Mouse (Mus musculus) hindbrain, embryonic 16.5 days (tissue): Measurements from ENCODE around the gene Tbc1d8. TPM values are rescaled to one million over a fixed set of nuclear protein-coding genes. Genes with fewer than 3 reads are reported as not detected.

Source experiments
- ATAC-seq: fragments of 200-750 bp; cut with Nextera tagmentation; 2 replicates; pipeline ENCODE4 v1.8.0; 2017; ENCODE audit warnings: moderate TSS enrichment, moderate library complexity
- H3K27ac ChIP-seq: fragments of 300-500 bp; sonication (generic); 2 replicates; pipeline ENCODE4 v1.5.1; 2014; ENCODE audit warnings: low read depth, mild to moderate bottlenecking, control low read depth, low read length, moderate library complexity
- H3K27me3 ChIP-seq: fragments of 300-500 bp; sonication (generic); replicated peaks from 2 replicates; pipeline ENCODE4 v1.6.1; 2014; ENCODE audit warnings: low read length; ENCODE audit not compliant: control insufficient read depth, insufficient read depth
- H3K36me3 ChIP-seq: fragments of 300-500 bp; sonication (generic); 2 replicates; pipeline ENCODE4 v1.6.1; 2014; ENCODE audit warnings: mild to moderate bottlenecking, low read length, moderate library complexity, mixed read lengths; ENCODE audit not compliant: control insufficient read depth, insufficient read depth
- H3K4me1 ChIP-seq: fragments of 300-500 bp; sonication (generic); 2 replicates; pipeline ENCODE4 v1.6.1; 2014; ENCODE audit warnings: low read depth, low read length; ENCODE audit not compliant: control insufficient read depth, insufficient read depth
- H3K4me2 ChIP-seq: fragments of 300-500 bp; sonication (generic); 2 replicates; pipeline ENCODE4 v1.6.1; 2014; ENCODE audit warnings: mild to moderate bottlenecking, low read length, control low read depth, moderate library complexity
- H3K4me3 ChIP-seq: fragments of 300-500 bp; sonication (generic); 2 replicates; pipeline ENCODE4 v1.5.1; 2014; ENCODE audit warnings: mild to moderate bottlenecking, low read length, control low read depth, moderate library complexity
- H3K9ac ChIP-seq: fragments of 300-500 bp; sonication (generic); 2 replicates; pipeline ENCODE4 v1.6.1; 2014; ENCODE audit warnings: low read depth, mild to moderate bottlenecking, control low read depth, low read length, moderate library complexity
- H3K9me3 ChIP-seq: fragments of 300-500 bp; sonication (generic); 2 replicates; pipeline ENCODE4 v1.6.1; 2014; ENCODE audit warnings: mild to moderate bottlenecking, low read length, moderate library complexity; ENCODE audit not compliant: control insufficient read depth
- WGBS: fragments of 180-500 bp; shearing (Covaris S2); extraction: QIAGEN DNeasy Blood & Tissue Kit; methylation state at CpG from one replicate; pipeline ENCODE4 v1.1.7; 2014; 5-methylcytosine and 5-hydroxymethylcytosine counted together
- polyA plus RNA-seq: library from polyadenylated mRNA; unstranded; fragments of >200 nt; fragmentation: Nextera tagmentation; extraction: Ambion mirVana; gene quantifications from 2 replicates; pipeline ENCODE4 v1.2.1, GENCODE M21; 2015

The Tbc1d8 gene
- polyA plus RNA-seq, 1 experiment from 2014 or later: 9.9 TPM

- Histone ChIP-seq H3K4me1 (no peaks in the 10 kb centered on the region), H3K4me3 (no peak overlapping the region), H3K9ac (no peak overlapping the region), H3K36me3 (no peaks in the 10 kb centered on the region), H3K9me3 (no peaks in the 10 kb centered on the region), H3K27ac (no peak overlapping the region), H3K27me3 (no peaks in the 10 kb centered on the region; the same call in 1 of the 2 replicates), H3K4me2 (no peak overlapping the region)
- 81% methylated on average over 10 of the region's 10 CpGs for WGBS
- no peak for ATAC-seq
These were observed 139.7 kb downstream of the Tbc1d8 start for GRCm38 (mm10) chr1:39338831-39339230.

GRCm38 (mm10) chr1:39336788-39337187 is 141.8 kb downstream of the Tbc1d8 start:
- H3K27ac ChIP-seq: no peak overlapping the region
- H3K4me2 ChIP-seq: no peak overlapping the region
- no peaks in the 10 kb centered on the region for H3K36me3 ChIP-seq
- H3K27me3 ChIP-seq: no peaks in the 10 kb centered on the region; the same call in 1 of the 2 replicates
- H3K4me3 ChIP-seq: no peak overlapping the region
- no peaks in the 10 kb centered on the region for H3K4me1 ChIP-seq
- WGBS: 78% methylated on average over 8 of the region's 8 CpGs
- no peaks in the 10 kb centered on the region for H3K9me3 ChIP-seq
- ATAC-seq: no peak
- no peak overlapping the region for H3K9ac ChIP-seq

DNA sequence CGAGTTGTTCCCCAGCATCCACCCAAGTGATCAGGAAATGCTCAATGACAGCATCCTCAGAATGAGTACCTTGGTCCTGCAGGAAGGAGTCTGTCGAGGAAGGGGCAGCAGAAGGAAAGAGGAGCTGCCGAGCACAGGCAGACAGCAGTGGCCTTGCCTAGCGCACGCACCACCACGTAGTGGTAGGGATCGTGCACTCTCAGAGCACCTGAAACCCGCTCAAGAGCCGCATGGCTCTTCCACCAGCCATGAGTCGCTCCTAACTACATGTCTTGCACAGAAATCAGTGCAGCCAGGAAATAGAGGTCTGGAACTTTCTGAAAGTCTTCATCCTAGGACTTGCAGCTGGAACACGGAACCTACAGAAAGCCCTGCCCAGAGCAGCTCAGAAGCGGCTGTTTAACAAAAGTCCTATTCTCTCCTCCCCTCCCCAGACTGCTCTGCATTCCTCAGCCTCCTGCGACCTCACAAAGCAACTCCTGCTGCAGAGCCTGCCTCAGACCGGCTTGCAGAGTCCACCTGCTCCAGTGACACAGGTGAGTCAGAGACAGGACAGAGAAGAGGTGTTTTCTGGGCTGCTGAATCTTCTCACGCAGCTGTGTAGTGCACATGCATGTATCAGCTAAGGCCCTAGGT is 142.9 kb downstream of the Tbc1d8 start:
- H3K9me3 ChIP-seq: no peaks in the 10 kb centered on the region
- H3K27ac ChIP-seq: no peak overlapping the region
- H3K4me2 ChIP-seq: no peak overlapping the region
- ATAC-seq: no peak
- no peaks in the 10 kb centered on the region for H3K36me3 ChIP-seq
- H3K4me3 ChIP-seq: no peak overlapping the region
- WGBS: 34% methylated on average over 15 of the region's 15 CpGs
- H3K9ac ChIP-seq: no peak overlapping the region
- H3K4me1 ChIP-seq: no peaks in the 10 kb centered on the region
- no peaks in the 10 kb centered on the region; the same call in 1 of the 2 replicates for H3K27me3 ChIP-seq

- 86% methylated on average over 4 of the region's 4 CpGs for WGBS
- Histone ChIP-seq H3K9ac (no peak overlapping the region), H3K4me2 (no peak overlapping the region), H3K4me3 (no peak overlapping the region), H3K27me3 (no peaks in the 10 kb centered on the region; the same call in 1 of the 2 replicates), H3K27ac (no peak overlapping the region), H3K4me1 (no peaks in the 10 kb centered on the region; the same call in 1 of the 2 replicates), H3K9me3 (no peaks in the 10 kb centered on the region), H3K36me3 (no peaks in the 10 kb centered on the region)
- ATAC-seq: no peak
These were observed 146.1 kb downstream of the Tbc1d8 start for GRCm38 (mm10) chr1:39332456-39332855.

DNA sequence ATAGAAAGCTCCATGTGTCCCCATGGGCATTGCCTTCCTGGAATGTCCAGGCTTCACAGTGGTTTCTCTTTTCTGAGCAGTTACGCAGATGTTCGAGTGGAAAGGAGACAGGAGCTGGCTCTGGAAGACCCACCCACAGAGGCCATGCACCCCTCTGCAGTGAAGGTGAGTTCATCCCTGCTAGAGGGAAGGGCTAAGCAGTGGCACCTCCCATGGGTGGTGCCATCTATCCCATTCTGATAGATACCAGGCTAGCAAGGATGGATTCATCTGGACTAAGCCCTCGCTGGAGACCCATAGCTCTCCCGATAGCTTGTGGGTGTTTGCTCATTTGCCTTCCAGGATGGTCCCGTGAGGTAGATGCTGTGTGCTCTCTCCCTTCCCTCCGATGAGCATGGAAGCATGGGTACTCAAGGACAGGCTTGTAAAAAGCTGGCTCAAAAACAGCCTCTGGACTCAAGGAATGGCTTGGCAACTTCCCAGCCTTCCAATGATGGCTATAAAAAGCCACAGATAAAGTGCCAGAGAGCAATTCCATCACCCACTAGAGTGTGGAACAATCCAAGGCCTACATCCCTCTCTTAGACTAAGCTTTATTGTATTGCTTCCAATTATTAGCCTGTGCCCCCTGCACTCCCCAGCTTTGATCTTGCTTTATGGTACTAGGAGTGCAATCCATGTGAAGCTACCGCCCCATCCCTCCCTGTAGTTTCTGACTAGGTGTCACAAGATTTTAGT is 147.5 kb downstream of the Tbc1d8 start:
- H3K27me3 ChIP-seq: no peaks in the 10 kb centered on the region; the same call in 1 of the 2 replicates
- no peak overlapping the region for H3K27ac ChIP-seq
- H3K36me3 ChIP-seq: no peaks in the 10 kb centered on the region
- no peaks in the 10 kb centered on the region for H3K9me3 ChIP-seq
- peaks cover 2% of the 10 kb centered on the region; the same call in 1 of the 2 replicates for H3K4me1 ChIP-seq
- H3K9ac ChIP-seq: no peak overlapping the region
- no peak for ATAC-seq
- 91% methylated on average over 7 of the region's 7 CpGs for WGBS
- no peak overlapping the region for H3K4me2 ChIP-seq
- no peak overlapping the region for H3K4me3 ChIP-seq

DNA sequence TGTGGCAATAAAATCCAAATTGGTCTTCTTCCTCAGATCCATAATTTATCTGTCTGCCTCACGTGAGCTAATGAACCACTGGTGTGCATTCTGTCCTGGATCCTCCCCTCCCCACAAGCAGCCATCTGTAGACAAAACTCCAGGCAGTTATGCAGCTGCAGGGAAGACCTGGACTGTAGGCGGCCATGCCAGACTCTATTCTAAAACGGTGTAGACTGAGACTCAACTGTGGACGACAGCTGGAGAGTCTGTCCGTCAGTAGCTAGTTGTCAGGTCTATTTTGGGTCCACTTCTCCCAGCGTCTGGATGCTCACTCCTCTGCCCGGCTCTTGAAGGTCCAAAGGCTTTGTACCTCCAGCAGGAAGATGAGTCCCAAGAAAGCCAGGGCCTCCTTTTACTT is 151.0 kb downstream of the Tbc1d8 start:
- Histone ChIP-seq H3K27ac (no peak overlapping the region), H3K4me2 (no peak overlapping the region), H3K36me3 (no peaks in the 10 kb centered on the region), H3K9me3 (no peaks in the 10 kb centered on the region), H3K4me1 (peaks cover 2% of the 10 kb centered on the region; the same call in 1 of the 2 replicates), H3K4me3 (no peak overlapping the region), H3K9ac (no peak overlapping the region), H3K27me3 (no peaks in the 10 kb centered on the region)
- no peak for ATAC-seq
- 71% methylated on average over 7 of the region's 7 CpGs for WGBS

DNA sequence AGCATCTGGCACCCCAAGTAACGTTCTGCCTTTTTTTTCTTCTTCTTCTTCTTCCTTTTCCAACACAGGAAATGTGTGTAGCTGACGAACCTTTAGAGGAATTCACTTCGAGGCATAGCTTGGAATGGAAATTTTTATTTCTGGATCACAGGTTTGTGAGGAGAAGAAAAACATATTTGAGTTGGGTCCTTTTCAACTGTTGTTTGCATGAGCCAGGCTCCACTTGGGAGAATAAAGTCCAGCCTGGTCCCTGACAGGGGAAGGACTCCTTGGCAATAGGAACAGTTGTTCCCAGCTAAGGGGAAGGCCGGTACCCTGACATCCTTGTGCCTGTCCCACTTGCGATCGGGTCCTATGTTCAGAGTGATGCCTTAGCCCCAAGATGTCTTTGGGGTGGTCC is 153.3 kb downstream of the Tbc1d8 start:
- no peak overlapping the region for H3K9ac ChIP-seq
- H3K27me3 ChIP-seq: no peaks in the 10 kb centered on the region
- no peak overlapping the region for H3K4me2 ChIP-seq
- 94% methylated on average over 6 of the region's 6 CpGs for WGBS
- H3K36me3 ChIP-seq: no peaks in the 10 kb centered on the region
- no peak overlapping the region for H3K4me3 ChIP-seq
- H3K4me1 ChIP-seq: peaks cover 2% of the 10 kb centered on the region; the same call in 1 of the 2 replicates
- no peak for ATAC-seq
- no peak overlapping the region for H3K27ac ChIP-seq
- H3K9me3 ChIP-seq: no peaks in the 10 kb centered on the region

DNA sequence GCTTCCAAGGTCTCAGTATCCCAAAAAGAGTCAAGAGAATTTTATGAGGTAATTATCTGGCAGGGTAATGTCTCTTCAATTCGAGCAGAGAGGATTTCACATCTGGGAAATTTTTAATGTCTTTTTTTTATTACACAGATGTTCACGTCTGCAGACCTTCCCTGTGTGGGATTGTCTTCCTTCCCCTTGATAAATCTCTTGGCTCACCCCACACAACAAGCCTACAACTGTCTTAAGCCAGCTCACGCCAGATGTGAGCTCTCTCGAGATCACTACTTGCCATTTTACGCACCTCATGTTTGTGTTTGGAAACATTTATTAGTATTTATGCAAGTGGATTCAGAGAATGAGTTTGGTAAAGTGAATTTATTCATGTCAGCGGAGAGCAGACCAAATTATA is 156.6 kb downstream of the Tbc1d8 start:
- H3K4me2 ChIP-seq: no peak overlapping the region
- H3K9ac ChIP-seq: no peak overlapping the region
- no peaks in the 10 kb centered on the region for H3K9me3 ChIP-seq
- no peak overlapping the region for H3K4me3 ChIP-seq
- H3K4me1 ChIP-seq: no peaks in the 10 kb centered on the region
- ATAC-seq: no peak
- H3K27me3 ChIP-seq: no peaks in the 10 kb centered on the region
- no peaks in the 10 kb centered on the region for H3K36me3 ChIP-seq
- WGBS: 72% methylated on average over 6 of the region's 6 CpGs
- no peak overlapping the region for H3K27ac ChIP-seq
